Mouse (Mus musculus): Measurements from ENCODE around the gene Olfr512.

Olfr512 gene

DNA sequence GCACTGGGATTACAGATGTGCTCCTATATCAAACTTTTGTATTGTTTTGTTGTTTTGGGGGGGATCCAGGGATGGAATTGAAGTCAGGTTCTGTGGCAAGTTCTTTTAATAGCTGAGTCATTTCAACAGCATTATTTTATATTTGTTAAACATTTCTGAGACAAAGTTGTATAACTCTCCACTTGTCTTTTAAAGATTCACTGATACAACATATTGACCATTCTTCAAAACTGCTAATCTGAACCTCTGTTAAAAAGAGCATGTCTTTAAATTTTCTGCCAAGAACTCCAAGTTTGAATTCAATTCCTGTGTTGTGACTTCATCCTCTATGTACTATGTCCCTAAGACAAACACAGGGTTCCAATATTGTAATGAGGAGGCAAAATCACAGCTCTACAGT, at the start of gene Olfr512:
Gene Olfr512, plus strand, starts transcription at position 301 of the 400 bp plus-strand sequence.
- no peak for DNase-seq (ENCODE audit: low spot score in 2 of 2)

DNA sequence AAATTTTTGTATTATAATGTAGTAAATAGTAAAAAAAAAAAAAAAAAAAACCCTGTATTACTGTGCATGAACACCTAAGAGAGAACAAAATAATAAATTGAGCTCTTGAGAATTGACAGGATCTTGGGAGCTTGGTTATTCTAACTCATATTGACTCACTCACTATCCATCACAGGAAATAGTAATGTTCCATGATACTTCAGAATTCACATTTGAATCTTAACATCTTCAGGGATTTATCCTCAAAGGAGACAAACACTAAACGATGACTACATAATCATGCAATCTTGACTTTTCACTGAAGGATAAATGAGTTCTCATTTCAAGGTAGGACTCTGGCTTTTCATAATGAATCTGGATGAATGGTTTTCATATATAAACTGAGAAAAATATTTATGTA, 47.0 kb upstream of the Olfr512 start, which contains the start of gene Olfr510:
Gene Olfr510, plus strand, starts transcription at position 301 of the 400 bp plus-strand sequence.
- DNase-seq (ENCODE audit: low spot score in 2 of 2): no peak

DNA sequence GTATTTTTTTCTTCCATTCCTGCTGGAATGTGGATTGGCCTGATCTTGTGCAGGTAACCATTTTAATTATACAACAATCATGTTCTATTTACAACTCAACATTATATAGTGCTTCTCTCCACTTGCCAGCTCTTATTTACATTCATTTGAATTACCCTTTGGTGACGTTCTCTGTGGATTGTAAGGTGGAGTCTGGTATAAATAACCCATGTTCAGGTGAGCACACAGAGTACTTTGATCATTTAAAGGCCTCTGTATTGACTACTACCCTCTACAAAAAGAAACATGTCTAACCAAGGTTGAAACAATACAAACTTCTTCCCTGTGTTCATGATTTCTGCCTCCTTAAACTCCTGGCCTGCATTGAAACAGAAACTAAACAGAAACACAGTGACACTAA, 42.1 kb upstream of the Olfr512 start:
- no peak for DNase-seq (ENCODE audit: low spot score in 2 of 2)

DNA sequence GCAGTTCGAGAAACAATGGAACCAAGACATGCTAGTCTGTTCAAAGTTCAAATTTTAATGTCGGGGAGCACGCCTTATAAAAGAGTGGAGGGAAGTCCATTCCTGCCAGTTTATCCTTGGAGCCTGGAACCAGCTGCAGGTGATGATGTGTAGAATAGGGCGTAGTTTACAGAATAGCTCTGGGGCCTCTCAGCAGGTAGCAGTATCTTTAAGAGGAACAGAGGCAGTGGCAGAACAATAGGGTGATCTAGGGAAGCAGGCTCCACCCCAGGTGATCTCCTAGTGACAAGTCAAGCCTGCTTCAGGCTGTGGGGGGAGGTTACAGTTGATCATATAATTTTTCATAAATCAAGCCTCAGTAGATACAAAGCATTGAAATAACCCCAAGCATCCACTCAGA, 34.2 kb upstream of the Olfr512 start:
- DNase-seq (ENCODE audit: low spot score in 2 of 2): no peak

DNA sequence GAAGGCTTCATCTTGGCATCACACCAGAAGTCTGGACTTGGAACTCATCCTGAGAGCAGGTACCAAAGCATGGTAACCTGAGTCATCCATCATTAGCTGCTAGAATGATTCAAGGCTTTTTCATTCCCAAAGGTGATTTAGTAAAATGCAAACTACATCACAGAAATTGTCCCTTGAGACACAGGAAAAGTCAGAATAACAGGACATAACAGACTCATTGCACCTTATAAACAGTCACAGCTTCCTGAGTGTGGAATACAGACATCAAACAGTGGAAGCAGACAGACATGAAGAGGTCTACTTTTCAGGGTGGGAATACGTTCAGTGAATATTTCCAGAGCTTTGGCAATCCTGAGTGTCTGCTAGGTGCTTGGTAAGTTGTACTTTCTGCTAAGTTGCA, 37.6 kb downstream of the Olfr512 start, which contains the start of gene Olfr513:
Gene Olfr513, plus strand, starts transcription at position 301 of the 400 bp plus-strand sequence.
- DNase-seq (ENCODE audit: low spot score in 2 of 2): no peak

DNA sequence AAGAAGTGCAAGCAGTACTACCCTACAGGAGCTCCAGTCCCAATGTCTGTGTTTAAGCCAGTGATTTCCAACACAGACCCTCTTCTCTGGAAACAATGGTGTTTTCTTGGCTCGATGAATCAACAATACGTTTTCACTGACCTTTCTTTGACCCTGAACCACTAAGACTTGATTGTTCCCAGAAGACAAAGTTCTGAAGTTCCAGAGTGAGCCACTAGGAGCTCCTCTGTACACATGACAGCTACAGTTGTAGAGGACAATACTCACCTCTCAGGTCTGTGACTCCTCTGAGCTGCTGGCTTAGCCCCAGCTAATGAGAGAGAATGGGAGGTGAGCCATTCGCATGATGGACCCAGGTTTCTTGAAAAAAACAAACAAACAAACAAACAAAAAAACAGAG, 47.3 kb downstream of the Olfr512 start:
- no peak for DNase-seq (ENCODE audit: low spot score in 2 of 2)

Data from spleen, postnatal 10 days (tissue).